Mouse (Mus musculus): ENCODE measurements around the gene Gabrb3. TPM values are rescaled to one million over a fixed set of nuclear protein-coding genes. Genes with fewer than 3 reads are reported as not detected.

The Gabrb3 gene
- polyA plus RNA-seq, 1 experiment from 2014 or later, result 0.04 TPM

- DNase-seq (ENCODE audit: low read depth, low spot score) (no peak), ATAC-seq (no peak)
- CTCF ChIA-PET, result no interaction called here
- no peak for TF ChIP-seq CTCF (IDR thresholded peaks at IDR 0.05)
- in situ Hi-C loops (cut with MboI; ENCODE audit: low pct_unique_long_range_greater_than_20kb), result no loop called here
- POLR2A ChIA-PET, result no interaction called here
- H3K27me3 ChIP-seq, result no peaks in the 10 kb centered on the region
Observed at GRCm38 (mm10) chr7:57532676-57533075, 113.2 kb downstream of the Gabrb3 start.

GRCm38 (mm10) chr7:57538565-57538964 is 119.1 kb downstream of the Gabrb3 start:
- POLR2A ChIA-PET, result no interaction called here
- ATAC-seq (peak; percentile 60), DNase-seq (ENCODE audit: low read depth, low spot score) (peak; percentile 12)
- H3K27me3 ChIP-seq, result no peaks in the 10 kb centered on the region
- CTCF ChIA-PET, result interaction anchor here (1.1 kb wide), 1 partner anchor 26 kb away, joined by 4 read pairs; no protein-coding TSS in a partner anchor
- in situ Hi-C loops (cut with MboI; ENCODE audit: low pct_unique_long_range_greater_than_20kb), result no loop called here
- TF ChIP-seq CTCF (IDR thresholded peaks at IDR 0.05), result peak; percentile 67

DNA sequence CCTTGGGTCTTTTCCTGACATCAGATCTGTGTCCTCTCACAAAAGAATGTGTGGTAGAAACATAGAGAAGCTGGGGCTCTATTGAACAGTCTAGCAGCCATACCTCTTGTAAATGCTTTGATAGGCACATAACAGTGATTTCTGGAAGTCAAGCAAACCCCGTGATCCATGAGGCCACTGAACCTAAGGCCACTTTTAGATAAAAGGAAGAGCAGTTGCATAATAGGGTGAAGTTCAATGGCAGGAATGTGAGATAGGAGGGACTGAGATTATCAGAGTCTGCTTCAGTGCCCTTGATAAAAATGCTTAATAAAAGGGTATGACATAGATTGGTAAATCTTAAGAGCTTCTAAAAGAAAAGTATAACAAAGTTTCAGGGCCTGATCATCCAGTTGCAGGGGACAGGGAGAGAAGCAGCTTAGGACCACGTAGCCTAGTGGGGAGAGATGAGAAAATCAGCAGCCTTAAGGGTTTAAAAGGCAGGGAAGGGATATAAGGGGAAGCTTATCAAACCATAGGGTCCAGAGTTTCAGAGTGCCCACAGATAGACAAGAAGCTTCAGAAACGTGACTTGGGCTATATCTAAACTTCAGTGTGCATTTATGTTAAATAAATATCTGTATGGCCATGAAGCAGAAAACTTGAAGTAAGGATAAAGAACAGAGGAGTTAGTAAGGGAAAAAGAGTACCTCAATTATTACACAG is 141.4 kb downstream of the Gabrb3 start:
- H3K27me3 ChIP-seq, result no peaks in the 10 kb centered on the region
- ChIA-PET CTCF (no interaction called here), POLR2A (no interaction called here)
- no peak for DNase-seq (ENCODE audit: low read depth, low spot score)
- TF ChIP-seq CTCF (IDR thresholded peaks at IDR 0.05), result no peak
- no peak for ATAC-seq
- in situ Hi-C loops (cut with MboI; ENCODE audit: low pct_unique_long_range_greater_than_20kb), result no loop called here

DNA sequence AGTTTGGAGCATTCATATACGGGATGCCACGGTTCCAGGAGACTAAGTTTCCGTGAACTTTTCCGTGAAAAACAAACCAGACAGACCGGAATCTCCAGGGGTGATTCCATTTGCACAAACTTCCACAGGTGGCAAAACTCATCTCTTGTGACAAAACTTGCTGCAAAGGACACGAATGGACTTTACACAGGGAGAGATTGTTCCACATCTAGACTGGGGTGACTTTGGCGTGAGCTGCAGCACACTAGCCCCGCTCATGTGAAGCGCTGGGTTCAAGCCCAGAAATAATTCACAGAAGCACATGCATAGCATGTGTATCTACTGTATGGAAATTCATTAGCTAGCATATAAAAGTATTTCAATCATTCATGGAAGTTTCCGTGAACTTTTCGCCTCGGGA is 144.9 kb downstream of the Gabrb3 start:
- in situ Hi-C loops (cut with MboI; ENCODE audit: low pct_unique_long_range_greater_than_20kb), result no loop called here
- TF ChIP-seq CTCF (IDR thresholded peaks at IDR 0.05), result no peak
- DNase-seq (ENCODE audit: low read depth, low spot score) (no peak), ATAC-seq (no peak)
- ChIA-PET CTCF (no interaction called here), POLR2A (no interaction called here)
- H3K27me3 ChIP-seq, result no peaks in the 10 kb centered on the region

DNA sequence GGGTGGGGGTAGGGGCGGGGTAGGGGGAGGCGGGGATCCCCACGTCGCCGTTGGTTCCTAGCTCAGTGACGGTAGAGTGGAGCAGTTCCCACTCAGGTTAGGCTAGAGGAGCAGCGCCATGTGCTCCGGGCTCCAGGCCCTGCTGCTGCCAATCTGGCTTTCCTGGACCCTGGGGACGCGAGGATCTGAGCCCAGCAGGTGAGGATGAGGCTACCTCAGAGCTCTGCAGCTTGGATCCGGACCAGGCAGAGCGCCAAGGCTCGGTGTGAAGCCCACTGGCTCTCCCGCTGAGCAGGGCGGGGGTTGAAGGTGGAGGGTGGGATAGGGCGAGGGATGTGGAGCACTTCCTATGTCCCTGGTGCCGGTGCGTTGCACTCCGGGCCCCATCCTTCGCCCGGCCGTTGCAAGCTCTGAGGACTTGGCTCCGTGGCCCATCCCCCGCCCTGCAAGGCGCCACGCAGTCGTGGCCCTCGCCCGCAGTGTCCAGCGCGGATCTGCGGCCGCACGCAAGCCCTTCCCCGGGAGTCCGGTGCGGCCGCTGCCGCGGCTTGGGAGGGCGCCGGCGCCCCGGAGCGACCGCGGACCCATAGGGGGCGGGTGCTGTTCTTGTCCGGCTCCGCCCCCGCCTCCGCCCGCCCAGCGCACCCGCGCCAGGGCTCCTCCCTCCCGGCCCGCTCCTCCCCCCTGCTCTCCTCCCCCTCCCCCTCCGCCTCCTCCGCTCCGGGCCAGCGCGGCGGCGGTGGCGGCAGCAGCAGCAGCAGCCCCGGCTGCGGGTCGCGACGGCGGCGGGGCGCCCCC is 171.2 kb downstream of the Gabrb3 start:
- DNase-seq (ENCODE audit: low read depth, low spot score) (no peak), ATAC-seq (no peak)
- POLR2A ChIA-PET, result no interaction called here
- H3K27me3 ChIP-seq, result no peaks in the 10 kb centered on the region
- no peak for TF ChIP-seq CTCF (IDR thresholded peaks at IDR 0.05)
- in situ Hi-C loops (cut with MboI; ENCODE audit: low pct_unique_long_range_greater_than_20kb), result no loop called here
- CTCF ChIA-PET, result no interaction called here

DNA sequence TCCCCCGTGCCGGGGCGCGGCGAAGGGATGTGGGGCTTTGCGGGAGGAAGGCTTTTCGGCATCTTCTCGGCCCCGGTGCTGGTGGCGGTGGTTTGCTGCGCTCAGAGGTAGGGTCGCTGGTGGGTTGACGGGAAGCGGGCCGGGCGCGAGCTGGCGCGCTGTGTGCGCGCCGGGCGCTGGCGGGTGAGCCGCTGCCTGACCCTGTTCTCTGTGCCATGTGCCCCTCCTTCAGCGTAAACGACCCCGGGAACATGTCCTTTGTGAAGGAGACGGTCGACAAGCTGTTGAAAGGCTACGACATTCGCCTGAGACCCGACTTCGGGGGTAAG is 171.7 kb downstream of the Gabrb3 start:
- H3K27me3 ChIP-seq, result no peaks in the 10 kb centered on the region
- no peak for ATAC-seq
- no peak for TF ChIP-seq CTCF (IDR thresholded peaks at IDR 0.05)
- POLR2A ChIA-PET, result no interaction called here
- in situ Hi-C loops (cut with MboI; ENCODE audit: low pct_unique_long_range_greater_than_20kb), result no loop called here
- CTCF ChIA-PET, result no interaction called here
- DNase-seq (ENCODE audit: low read depth, low spot score), result no peak

DNA sequence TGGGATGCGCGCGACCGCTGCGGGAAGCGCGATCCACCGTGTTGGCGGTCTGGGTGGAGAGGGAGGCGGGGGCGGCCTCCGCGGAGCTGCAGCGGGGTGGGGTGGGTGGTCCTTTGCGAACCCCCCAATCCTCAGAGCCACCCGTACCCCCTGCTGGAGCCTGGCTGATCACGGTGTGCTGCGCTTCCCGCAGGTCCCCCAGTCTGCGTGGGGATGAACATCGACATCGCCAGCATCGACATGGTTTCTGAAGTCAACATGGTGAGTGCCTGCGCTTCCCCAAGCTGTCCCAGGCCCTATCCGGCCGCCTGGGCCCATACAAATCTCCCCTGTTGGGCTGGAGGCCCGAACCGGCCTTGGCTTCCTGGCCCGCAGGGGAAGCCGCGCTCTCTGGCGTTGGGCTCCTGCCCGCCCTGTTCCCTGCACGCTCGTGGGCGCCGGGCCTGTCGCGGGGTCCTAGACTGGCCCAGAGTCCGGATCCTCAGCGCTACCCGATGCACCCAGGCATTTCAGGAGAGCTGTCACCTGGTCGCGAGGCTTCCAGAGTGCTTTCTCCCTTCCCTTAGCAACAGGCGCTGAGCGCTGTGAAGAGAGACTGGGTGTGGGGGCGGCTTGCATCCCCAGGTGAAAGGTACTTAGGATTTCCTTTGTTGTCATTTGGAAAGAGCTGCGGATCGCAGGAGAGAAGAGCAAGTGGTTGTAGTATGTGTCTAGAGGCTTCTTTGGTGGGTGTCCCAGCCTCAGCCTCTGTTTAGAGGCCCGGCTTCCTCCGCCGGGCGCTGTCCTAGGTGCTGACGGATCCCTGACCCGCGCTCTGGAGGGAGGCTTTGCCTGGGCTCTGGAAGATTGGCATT is 172.3 kb downstream of the Gabrb3 start:
- in situ Hi-C loops (cut with MboI; ENCODE audit: low pct_unique_long_range_greater_than_20kb), result no loop called here
- CTCF ChIA-PET, result no interaction called here
- H3K27me3 ChIP-seq, result no peaks in the 10 kb centered on the region
- POLR2A ChIA-PET, result no interaction called here
- DNase-seq (ENCODE audit: low read depth, low spot score) (no peak), ATAC-seq (no peak)
- no peak for TF ChIP-seq CTCF (IDR thresholded peaks at IDR 0.05)

- ATAC-seq (no peak), DNase-seq (ENCODE audit: low read depth, low spot score) (no peak)
- H3K27me3 ChIP-seq, result no peaks in the 10 kb centered on the region
- ChIA-PET CTCF (interaction anchor here (1.0 kb wide), 1 partner anchor 13 kb away, joined by 3 read pairs; no protein-coding TSS in a partner anchor), POLR2A (no interaction called here)
- TF ChIP-seq CTCF (IDR thresholded peaks at IDR 0.05), result no peak
- in situ Hi-C loops (cut with MboI; ENCODE audit: low pct_unique_long_range_greater_than_20kb), result no loop called here
Observed at GRCm38 (mm10) chr7:57597341-57597740, 177.8 kb downstream of the Gabrb3 start.

GRCm38 (mm10) chr7:57618697-57619096 is 199.2 kb downstream of the Gabrb3 start:
- ATAC-seq (no peak), DNase-seq (ENCODE audit: low read depth, low spot score) (no peak)
- in situ Hi-C loops (cut with MboI; ENCODE audit: low pct_unique_long_range_greater_than_20kb), result no loop called here
- ChIA-PET POLR2A (no interaction called here), CTCF (no interaction called here)
- no peaks in the 10 kb centered on the region for H3K27me3 ChIP-seq
- no peak for TF ChIP-seq CTCF (IDR thresholded peaks at IDR 0.05)

- CTCF ChIA-PET, result no interaction called here
- ATAC-seq (no peak), DNase-seq (ENCODE audit: low read depth, low spot score) (no peak)
- TF ChIP-seq CTCF (IDR thresholded peaks at IDR 0.05), result no peak
- H3K27me3 ChIP-seq, result no peaks in the 10 kb centered on the region
- in situ Hi-C loops (cut with MboI; ENCODE audit: low pct_unique_long_range_greater_than_20kb), result no loop called here
- POLR2A ChIA-PET, result no interaction called here
Observed at GRCm38 (mm10) chr7:57620036-57620435, 200.5 kb downstream of the Gabrb3 start.

DNA sequence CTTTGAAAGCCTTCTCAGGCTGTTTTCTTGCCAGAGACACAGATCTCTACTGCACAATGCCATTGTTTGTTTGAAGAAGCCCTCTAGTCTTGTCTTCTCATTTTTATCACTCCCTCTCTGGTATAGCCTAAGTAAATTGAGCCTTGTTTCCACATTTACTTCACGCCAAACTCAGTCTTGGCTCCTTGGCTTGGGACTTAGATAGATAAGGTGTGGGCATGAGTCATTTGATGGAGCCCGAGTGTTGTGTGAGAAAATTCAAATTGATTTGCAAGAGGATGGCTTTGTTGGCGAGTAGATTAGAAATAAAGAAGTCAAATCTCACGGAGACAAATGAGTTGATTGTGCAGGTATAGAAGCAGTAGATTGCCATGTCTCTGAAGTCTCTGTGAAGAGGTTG is 204.2 kb downstream of the Gabrb3 start:
- ATAC-seq, result no peak
- CTCF ChIA-PET, result no interaction called here
- POLR2A ChIA-PET, result no interaction called here

More for the DNA sequence above, 204.2 kb downstream of the Gabrb3 start:
- no peak for TF ChIP-seq CTCF (IDR thresholded peaks at IDR 0.05)
- H3K27me3 ChIP-seq, result no peaks in the 10 kb centered on the region
- no peak for DNase-seq (ENCODE audit: low read depth, low spot score)
- in situ Hi-C loops (cut with MboI; ENCODE audit: low pct_unique_long_range_greater_than_20kb), result no loop called here

Data from Patski (cell line).